Mouse (Mus musculus) gastrocnemius, postnatal 4 days (tissue): ENCODE measurements around the gene Gm10696. TPM values are rescaled to one million over a fixed set of nuclear protein-coding genes. Genes with fewer than 3 reads are reported as not detected.
"Not testable (repeated sequence)": the region's sequence is repeated elsewhere in the genome, so short reads cannot be mapped to it uniquely, and the experiment has no call there.

Source experiments
- DNase-seq, 2 experiments: peaks; one replicate each; pipeline ENCODE4 v3.0.0; 2021 to 2022; ENCODE audit warnings: low spot score in 2 of 2, mixed read lengths in 2 of 2
- long read RNA-seq, 2 experiments: library from polyadenylated mRNA; stranded (forward); transcript quantifications; one replicate each; pipeline ENCODE4 v2.0.0; 2021
- total RNA-seq, 2 experiments: library from RNA; stranded (reverse); gene quantifications; 2 replicates each; pipeline ENCODE4 v1.2.3; 2021

The Gm10696 gene
- total RNA-seq, result not detected
- long read RNA-seq, experiment 1, result 0 reads
- long read RNA-seq, experiment 2, result 0 reads

- DNase-seq, result not testable (repeated sequence)
Measured at GRCm38 (mm10) chr3:94178093-94178492, at the start of gene Gm10696. Gene Gm10696, minus strand, starts transcription at chr3:94178193.

DNA sequence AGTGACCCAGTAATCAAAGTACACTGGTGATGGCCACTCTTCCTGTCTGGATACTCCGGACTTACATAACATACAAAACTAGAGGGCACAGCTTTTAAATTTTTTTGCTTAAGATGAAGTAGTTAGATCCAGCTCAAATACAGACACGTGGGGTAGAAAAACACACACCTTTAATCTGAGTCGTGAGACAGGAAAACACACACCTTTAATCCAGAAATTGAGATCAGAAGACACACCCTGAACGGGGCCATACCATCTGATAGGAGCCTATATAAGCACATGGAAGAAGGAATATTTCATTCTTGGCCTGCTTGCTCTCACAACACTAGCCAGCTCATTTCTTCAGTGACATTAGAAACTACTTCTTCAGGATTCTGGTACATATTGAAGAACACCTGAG is 18.4 kb upstream of the Gm10696 start, which contains the start of gene Gm5286:
Gm5286 (plus strand) TSS at position 301 of the 400 bp plus-strand sequence.
- DNase-seq, result not testable (repeated sequence)

DNA sequence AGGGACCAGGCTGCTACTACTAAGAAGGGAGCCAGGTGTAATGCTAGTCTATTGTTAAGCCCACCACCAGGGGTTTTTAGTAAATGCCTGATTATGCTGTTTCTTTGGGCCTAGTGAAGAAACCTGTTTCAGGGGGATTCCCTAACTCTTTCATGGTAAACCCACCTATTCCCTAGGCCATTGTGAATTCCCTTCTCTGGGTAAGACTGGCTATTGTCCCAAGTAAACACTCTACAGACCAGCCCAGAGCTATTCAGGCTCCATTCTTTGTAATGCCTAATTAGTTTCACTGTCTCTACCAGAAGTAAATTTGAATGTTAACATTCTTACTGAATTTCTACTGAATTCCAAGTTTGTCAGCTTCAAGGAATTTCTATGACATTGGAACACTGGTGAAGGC is 10.6 kb downstream of the Gm10696 start:
- not testable (repeated sequence) for DNase-seq

Other genes with a start within 250 kb of the Gm10696 start
- not detected for gene Gm9117, start 234.7 kb downstream of the Gm10696 start, total RNA-seq
- not detected for gene Tdpoz5, start 216.9 kb downstream of the Gm10696 start, total RNA-seq
- not detected for gene Gm9125, start 123.3 kb downstream of the Gm10696 start, total RNA-seq
- gene Gm10697, start 105.5 kb downstream of the Gm10696 start, total RNA-seq, result not detected
- not detected for gene Gm5286, start 18.5 kb upstream of the Gm10696 start, total RNA-seq
- gene Gm4778, start 85.8 kb upstream of the Gm10696 start, total RNA-seq, result not detected
- gene Them4, start 131.9 kb upstream of the Gm10696 start, total RNA-seq, result 1 to 10 TPM; 6.6 to 6.8 TPM
- under 1 TPM in 1 of 2 experiments, not detected in 1; 0.21 TPM for gene Them5, start 163.9 kb upstream of the Gm10696 start, total RNA-seq
- gene C2cd4d, start 184.2 kb upstream of the Gm10696 start, total RNA-seq, result under 1 TPM; 0.47 to 0.64 TPM
- gene Rorc, start 194.6 kb upstream of the Gm10696 start, total RNA-seq, result 10 to 100 TPM; 21.5 to 22.9 TPM
- gene Lingo4, start 220.3 kb upstream of the Gm10696 start, total RNA-seq, result under 1 TPM; 0.34 to 0.39 TPM
- 10 to 100 TPM; 11.0 to 14.0 TPM for gene Tdrkh, start 235.1 kb upstream of the Gm10696 start, total RNA-seq